Mouse (Mus musculus): Measurements from ENCODE around the gene Hook1. TPM values are rescaled to one million over a fixed set of nuclear protein-coding genes. Genes with fewer than 3 reads are reported as not detected.

Hook1 gene
- polyA plus RNA-seq (2015; fragmentation: Illumina TruSeq; extraction: RNeasy Lipid Tissue Mini Kit (QIAGEN cat#74804); ENCODE audit: insufficient read depth, low read depth, low replicate concordance), result 18.6 TPM

GRCm38 (mm10) chr4:95966928-95967724, at the start of gene Hook1:
TSS of gene Hook1 (plus strand) at chr4:95967240.

Other genes starting within 250 kb of the Hook1 start
- not detected for gene Cyp2j13, start 110.3 kb downstream of the Hook1 start, polyA plus RNA-seq (2015; fragmentation: Illumina TruSeq; extraction: RNeasy Lipid Tissue Mini Kit (QIAGEN cat#74804); ENCODE audit: insufficient read depth, low read depth, low replicate concordance)
- gene Cyp2j12, start 173.9 kb downstream of the Hook1 start, polyA plus RNA-seq (2015; fragmentation: Illumina TruSeq; extraction: RNeasy Lipid Tissue Mini Kit (QIAGEN cat#74804); ENCODE audit: insufficient read depth, low read depth, low replicate concordance), result not detected

All from pancreas, adult 10 weeks (tissue).